Mouse (Mus musculus): ENCODE data around the gene Raf1. TPM values are rescaled to one million over a fixed set of nuclear protein-coding genes. Genes with fewer than 3 reads are reported as not detected.

Raf1 gene
- total RNA-seq (2014; rRNA removed) (204 and 218 TPM in 2 replicates), polyA plus RNA-seq (2015; fragmentation: Nextera tagmentation; extraction: Ambion mirVana) (86.1 and 90.5 TPM in 2 replicates)

- Histone ChIP-seq H3K4me3 (ENCODE audit: low read length) (peak within 1 kb of the TSS; percentile 100), H3K9me3 (ENCODE audit: low read length) (no peaks in the 10 kb centered on the region), H3K4me1 (ENCODE audit: insufficient read depth, low read length) (peaks cover 13% of the 10 kb centered on the region), H3K36me3 (ENCODE audit: insufficient read depth, low read length) (no peaks in the 10 kb centered on the region), H3K27ac (peak within 1 kb of the TSS; percentile 100), H3K27me3 (ENCODE audit: insufficient read depth, low read length) (no peaks in the 10 kb centered on the region), H3K4me2 (ENCODE audit: low read depth, low read length) (peak within 1 kb of the TSS; percentile 83), H3K9ac (replicated peaks; ENCODE audit: low read length) (peak within 1 kb of the TSS; percentile 99)
- 0 out of 2 replicates have a peak, but pooled peaks have one; percentile 8 for TF ChIP-seq CTCF (IDR thresholded peaks at IDR 0.05; ENCODE audit: low read depth)
- DNase-seq (ENCODE audit: low spot score), result peak; percentile 99
- peak; percentile 99 for ATAC-seq
- WGBS, result under 1% methylated on average over 51 of the region's 51 CpGs
Observed at GRCm38 (mm10) chr6:115676452-115677128, at the start of gene Raf1. Gene Raf1 (minus strand): TSS chr6:115676635.

DNA sequence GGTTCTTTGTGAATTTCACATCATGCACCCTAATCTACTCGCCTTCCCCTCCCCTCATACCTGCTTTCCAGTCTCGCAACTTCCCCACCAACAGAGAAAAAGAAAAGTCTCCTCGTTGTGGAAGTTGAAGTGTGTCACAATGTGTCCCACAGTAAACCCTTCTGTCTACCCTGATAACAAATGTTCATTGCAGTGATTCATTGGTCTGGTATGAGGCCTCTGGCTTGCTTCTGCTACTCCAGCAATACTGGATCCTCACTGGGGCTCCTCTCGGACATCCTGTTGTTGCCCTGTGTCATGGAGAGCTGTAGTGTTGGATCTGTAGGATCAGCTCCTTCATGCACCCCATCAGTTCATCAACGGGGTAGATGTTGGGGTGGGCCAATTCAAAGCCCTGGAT lies 45.8 kb upstream of the Raf1 start:
- no peaks in the 10 kb centered on the region for H3K9me3 ChIP-seq (ENCODE audit: low read length)
- H3K9ac ChIP-seq (replicated peaks; ENCODE audit: low read length), result no peak overlapping the region
- no peak for TF ChIP-seq CTCF (IDR thresholded peaks at IDR 0.05; ENCODE audit: low read depth)
- H3K4me2 ChIP-seq (ENCODE audit: low read depth, low read length), result no peak overlapping the region
- no peak overlapping the region for H3K4me3 ChIP-seq (ENCODE audit: low read length)
- no peaks in the 10 kb centered on the region for H3K27me3 ChIP-seq (ENCODE audit: insufficient read depth, low read length)
- 79% methylated on average over 5 of the region's 5 CpGs for WGBS
- no peaks in the 10 kb centered on the region for H3K36me3 ChIP-seq (ENCODE audit: insufficient read depth, low read length)
- no peak for ATAC-seq
- no peak for DNase-seq (ENCODE audit: low spot score)
- peaks cover 3% of the 10 kb centered on the region; the same call in 1 of the 2 replicates for H3K4me1 ChIP-seq (ENCODE audit: insufficient read depth, low read length)
- H3K27ac ChIP-seq, result no peak overlapping the region

DNA sequence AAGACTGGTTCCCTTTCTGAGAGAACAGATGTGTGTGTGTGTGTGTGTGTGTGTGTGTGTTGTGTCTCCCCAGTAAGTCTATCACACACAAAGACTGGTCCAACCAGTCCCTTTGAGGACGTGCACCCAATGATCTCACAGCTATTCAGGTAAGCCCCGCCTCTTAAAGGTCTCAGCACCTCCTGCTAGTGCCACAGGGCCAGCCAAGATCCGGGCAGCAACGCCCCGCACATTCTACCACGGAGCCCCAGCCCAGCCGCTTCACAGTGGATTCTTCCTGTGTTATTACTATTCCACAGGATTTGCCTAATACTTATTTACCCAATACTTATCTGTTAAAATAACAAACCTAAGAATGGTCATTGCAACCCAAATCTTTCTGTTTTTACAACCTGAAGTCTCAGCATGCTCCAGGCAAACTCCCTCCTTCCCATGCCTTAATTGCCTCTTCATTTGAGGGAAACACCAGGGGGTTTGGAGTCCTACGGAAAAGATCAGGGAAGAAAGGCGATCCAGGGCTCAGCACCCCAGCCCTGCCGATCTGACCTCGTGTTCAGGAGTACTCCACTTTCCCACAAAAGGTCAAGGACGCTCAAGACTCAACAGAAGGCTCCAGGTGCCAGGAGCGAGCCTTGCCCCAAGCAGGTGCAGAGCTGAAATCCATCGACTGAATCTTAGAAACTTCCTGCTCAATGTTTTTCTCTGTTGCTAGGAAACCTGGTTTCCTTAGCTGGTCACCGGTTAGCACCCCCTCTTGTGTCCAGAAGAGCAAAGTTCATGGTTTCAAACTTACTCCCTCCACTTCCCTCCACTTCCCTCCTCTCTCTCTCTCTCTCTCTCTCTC lies 41.5 kb upstream of the Raf1 start:
- Histone ChIP-seq H3K4me3 (ENCODE audit: low read length) (peak overlapping the region; percentile 12), H3K27me3 (ENCODE audit: insufficient read depth, low read length) (no peaks in the 10 kb centered on the region), H3K27ac (no peak overlapping the region; the same call in 1 of the 2 replicates), H3K9me3 (ENCODE audit: low read length) (no peaks in the 10 kb centered on the region), H3K4me1 (ENCODE audit: insufficient read depth, low read length) (peaks cover 3% of the 10 kb centered on the region; the same call in 1 of the 2 replicates), H3K36me3 (ENCODE audit: insufficient read depth, low read length) (no peaks in the 10 kb centered on the region), H3K4me2 (ENCODE audit: low read depth, low read length) (peak overlapping the region; percentile 51), H3K9ac (replicated peaks; ENCODE audit: low read length) (no peak overlapping the region; the same call in 1 of the 2 replicates)
- ATAC-seq (peak; percentile 93), DNase-seq (ENCODE audit: low spot score) (peak; percentile 69)
- 3% methylated on average over 15 of the region's 15 CpGs for WGBS
- peak; percentile 33 for TF ChIP-seq CTCF (IDR thresholded peaks at IDR 0.05; ENCODE audit: low read depth)

- no peak overlapping the region for H3K9ac ChIP-seq (replicated peaks; ENCODE audit: low read length)
- peak; percentile 10 for DNase-seq (ENCODE audit: low spot score)
- H3K4me2 ChIP-seq (ENCODE audit: low read depth, low read length), result peak overlapping the region; percentile 51
- no peaks in the 10 kb centered on the region for H3K27me3 ChIP-seq (ENCODE audit: insufficient read depth, low read length)
- peak; percentile 30; the same call in 1 of the 2 replicates for ATAC-seq
- H3K36me3 ChIP-seq (ENCODE audit: insufficient read depth, low read length), result no peaks in the 10 kb centered on the region
- no peaks in the 10 kb centered on the region for H3K9me3 ChIP-seq (ENCODE audit: low read length)
- 0 out of 2 replicates have a peak overlapping the region, but pooled peaks have one; percentile 6 for H3K4me3 ChIP-seq (ENCODE audit: low read length)
- H3K4me1 ChIP-seq (ENCODE audit: insufficient read depth, low read length), result peaks cover 3% of the 10 kb centered on the region; the same call in 1 of the 2 replicates
- WGBS, result 12% methylated on average over 8 of the region's 8 CpGs
- no peak overlapping the region for H3K27ac ChIP-seq
- TF ChIP-seq CTCF (IDR thresholded peaks at IDR 0.05; ENCODE audit: low read depth), result no peak
Observed at GRCm38 (mm10) chr6:115717101-115717652, 40.7 kb upstream of the Raf1 start.

- no peak overlapping the region for H3K9ac ChIP-seq (replicated peaks; ENCODE audit: low read length)
- H3K27ac ChIP-seq, result no peak overlapping the region
- no peaks in the 10 kb centered on the region for H3K36me3 ChIP-seq (ENCODE audit: insufficient read depth, low read length)
- 83% methylated on average over 2 of the region's 3 CpGs for WGBS
- no peak overlapping the region for H3K4me3 ChIP-seq (ENCODE audit: low read length)
- DNase-seq (ENCODE audit: low spot score) (no peak), ATAC-seq (no peak)
- no peak overlapping the region for H3K4me2 ChIP-seq (ENCODE audit: low read depth, low read length)
- H3K27me3 ChIP-seq (ENCODE audit: insufficient read depth, low read length), result no peaks in the 10 kb centered on the region
- no peak for TF ChIP-seq CTCF (IDR thresholded peaks at IDR 0.05; ENCODE audit: low read depth)
- no peaks in the 10 kb centered on the region for H3K4me1 ChIP-seq (ENCODE audit: insufficient read depth, low read length)
- H3K9me3 ChIP-seq (ENCODE audit: low read length), result no peaks in the 10 kb centered on the region
Observed at GRCm38 (mm10) chr6:115711261-115711660, 34.8 kb upstream of the Raf1 start.

DNA sequence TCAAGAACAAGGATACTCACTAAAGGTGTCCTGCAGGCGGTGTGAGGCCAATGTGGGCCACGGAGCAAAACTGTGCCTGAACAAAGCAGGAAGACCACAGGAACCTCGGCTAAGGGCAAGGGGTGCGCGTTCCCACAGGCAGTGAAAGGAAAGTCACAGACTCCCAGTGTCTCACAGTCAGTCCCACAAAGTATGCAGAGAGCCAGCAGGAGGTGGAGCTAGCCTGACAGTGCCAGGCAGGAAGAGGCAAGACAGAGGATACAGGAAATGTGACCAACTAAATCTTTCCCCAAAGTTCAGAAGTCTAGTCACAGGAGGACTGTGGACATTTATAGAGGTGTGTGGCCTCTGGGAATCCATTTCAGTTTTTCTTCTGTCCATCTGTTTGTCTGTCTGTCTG lies 26.5 kb upstream of the Raf1 start:
- H3K9me3 ChIP-seq (ENCODE audit: low read length), result no peaks in the 10 kb centered on the region
- no peak for DNase-seq (ENCODE audit: low spot score)
- H3K9ac ChIP-seq (replicated peaks; ENCODE audit: low read length), result no peak overlapping the region
- H3K27ac ChIP-seq, result no peak overlapping the region
- no peak overlapping the region for H3K4me2 ChIP-seq (ENCODE audit: low read depth, low read length)
- no peaks in the 10 kb centered on the region for H3K27me3 ChIP-seq (ENCODE audit: insufficient read depth, low read length)
- no peaks in the 10 kb centered on the region; the same call in 1 of the 2 replicates for H3K4me1 ChIP-seq (ENCODE audit: insufficient read depth, low read length)
- TF ChIP-seq CTCF (IDR thresholded peaks at IDR 0.05; ENCODE audit: low read depth), result no peak
- ATAC-seq, result no peak
- no peak overlapping the region for H3K4me3 ChIP-seq (ENCODE audit: low read length)
- 44% methylated on average over 5 of the region's 5 CpGs for WGBS
- H3K36me3 ChIP-seq (ENCODE audit: insufficient read depth, low read length), result no peaks in the 10 kb centered on the region

Measured in hindbrain, postnatal 0 days (tissue).